Mouse (Mus musculus): ENCODE data around the gene Dync2li1. TPM values are rescaled to one million over a fixed set of nuclear protein-coding genes. Genes with fewer than 3 reads are reported as not detected.

Dync2li1 gene
- polyA plus RNA-seq, 1 experiment from 2014 or later = 11.9 TPM

DNA sequence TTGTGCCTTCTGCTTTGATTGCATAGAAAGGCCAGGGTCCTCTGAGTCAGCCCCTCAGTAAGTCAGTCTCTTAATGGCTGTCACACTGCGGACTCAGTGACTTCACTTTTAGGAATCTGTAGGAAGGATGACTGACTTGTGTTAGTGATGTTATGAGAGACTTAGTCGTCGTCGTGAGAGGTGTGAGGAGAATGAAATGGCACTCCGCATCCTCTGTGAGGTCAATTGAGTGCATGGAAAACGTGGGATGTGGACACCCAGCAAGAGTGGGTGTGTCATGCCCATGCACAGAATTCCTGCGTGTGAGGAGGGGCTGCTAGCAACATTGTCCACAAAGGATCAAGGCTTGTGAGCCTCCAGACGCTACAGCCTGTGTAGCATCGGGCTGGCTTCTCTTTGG lies 2.3 kb downstream of the Dync2li1 start:
- 0 out of 2 replicates have a peak, but pooled peaks cover 5% of the 10 kb centered on the region for H3K4me1 ChIP-seq
- H3K4me3 ChIP-seq = no peak overlapping the region
- no peak overlapping the region for H3K9ac ChIP-seq
- no peak for ATAC-seq (ENCODE audit: extremely low read depth, insufficient number of reproducible peaks, low FRiP score, low TSS enrichment)
- no peaks in the 10 kb centered on the region for H3K36me3 ChIP-seq
- no peak overlapping the region for H3K27ac ChIP-seq (replicated peaks)
- H3K4me2 ChIP-seq = no peak overlapping the region
- no peaks in the 10 kb centered on the region for H3K27me3 ChIP-seq (replicated peaks)
- no peaks in the 10 kb centered on the region for H3K9me3 ChIP-seq
- WGBS = 70% methylated on average over 9 of the region's 9 CpGs

GRCm38 (mm10) chr17:84631836-84632235 lies 5.5 kb downstream of the Dync2li1 start:
- ATAC-seq (ENCODE audit: extremely low read depth, insufficient number of reproducible peaks, low FRiP score, low TSS enrichment) = no peak
- Histone ChIP-seq H3K4me1 (0 out of 2 replicates have a peak, but pooled peaks cover 3% of the 10 kb centered on the region), H3K4me3 (no peak overlapping the region), H3K4me2 (no peak overlapping the region), H3K27ac (replicated peaks) (no peak overlapping the region), H3K9ac (no peak overlapping the region), H3K36me3 (no peaks in the 10 kb centered on the region), H3K9me3 (no peaks in the 10 kb centered on the region), H3K27me3 (replicated peaks) (no peaks in the 10 kb centered on the region)
- WGBS = 88% methylated on average over 6 of the region's 6 CpGs

DNA sequence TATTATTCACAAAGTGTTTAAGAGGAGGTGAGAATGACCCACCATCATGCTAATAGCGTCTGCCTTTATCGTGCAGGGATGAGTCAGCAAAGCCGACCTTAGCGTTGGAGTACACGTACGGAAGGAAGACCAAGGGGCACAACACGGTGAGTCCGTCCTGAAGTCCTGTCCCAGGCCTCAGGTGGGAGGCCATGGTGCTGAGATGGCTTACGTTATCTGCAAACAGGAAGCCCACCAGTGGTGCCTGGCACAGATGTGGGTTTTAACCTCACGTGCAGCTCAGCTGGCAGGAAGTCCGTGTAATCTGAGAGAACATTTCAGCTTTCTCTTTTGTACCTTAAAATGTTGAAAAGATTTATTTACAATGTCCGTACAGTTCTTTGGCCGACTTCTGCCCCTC lies 7.1 kb downstream of the Dync2li1 start:
- Histone ChIP-seq H3K9me3 (no peaks in the 10 kb centered on the region), H3K27ac (replicated peaks) (no peak overlapping the region), H3K4me2 (no peak overlapping the region), H3K4me1 (no peaks in the 10 kb centered on the region), H3K27me3 (replicated peaks) (no peaks in the 10 kb centered on the region), H3K9ac (no peak overlapping the region), H3K4me3 (no peak overlapping the region), H3K36me3 (no peaks in the 10 kb centered on the region)
- no peak for ATAC-seq (ENCODE audit: extremely low read depth, insufficient number of reproducible peaks, low FRiP score, low TSS enrichment)
- 74% methylated on average over 13 of the region's 13 CpGs for WGBS

DNA sequence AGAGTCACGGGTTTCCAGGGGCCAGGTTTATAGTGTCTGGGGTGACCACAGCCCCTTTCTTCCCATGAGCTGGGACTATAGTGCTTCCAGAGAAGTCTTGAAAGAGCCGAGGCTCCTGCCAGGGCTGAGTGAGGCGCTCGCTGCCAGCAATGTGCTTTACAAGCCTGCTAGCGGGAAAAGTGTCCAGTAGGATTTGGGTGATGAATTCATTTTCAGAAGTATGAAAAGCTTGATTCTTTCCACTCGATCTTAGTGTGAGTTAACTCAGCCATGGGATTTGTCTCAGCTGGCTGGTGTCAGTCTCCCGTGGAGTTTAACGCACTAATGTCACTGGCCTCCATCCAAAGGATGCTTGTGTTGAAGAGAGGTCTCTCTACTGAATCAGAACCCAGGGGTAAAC lies 10.0 kb downstream of the Dync2li1 start:
- H3K9ac ChIP-seq = no peak overlapping the region
- H3K27ac ChIP-seq (replicated peaks) = no peak overlapping the region
- no peaks in the 10 kb centered on the region for H3K4me1 ChIP-seq
- no peak for ATAC-seq (ENCODE audit: extremely low read depth, insufficient number of reproducible peaks, low FRiP score, low TSS enrichment)
- WGBS = 60% methylated on average over 8 of the region's 8 CpGs
- H3K4me2 ChIP-seq = no peak overlapping the region
- H3K9me3 ChIP-seq = no peaks in the 10 kb centered on the region
- H3K36me3 ChIP-seq = no peaks in the 10 kb centered on the region
- H3K27me3 ChIP-seq (replicated peaks) = no peaks in the 10 kb centered on the region
- H3K4me3 ChIP-seq = no peak overlapping the region

- Histone ChIP-seq H3K27ac (replicated peaks) (no peak overlapping the region), H3K4me2 (no peak overlapping the region), H3K4me1 (peaks cover 3% of the 10 kb centered on the region), H3K36me3 (no peaks in the 10 kb centered on the region), H3K4me3 (no peak overlapping the region), H3K9ac (no peak overlapping the region), H3K27me3 (replicated peaks) (no peaks in the 10 kb centered on the region), H3K9me3 (no peaks in the 10 kb centered on the region)
- ATAC-seq (ENCODE audit: extremely low read depth, insufficient number of reproducible peaks, low FRiP score, low TSS enrichment) = no peak
- 87% methylated on average over 6 of the region's 6 CpGs for WGBS
Measured at GRCm38 (mm10) chr17:84637971-84638370, 11.7 kb downstream of the Dync2li1 start.

GRCm38 (mm10) chr17:84639796-84640378 lies 13.6 kb downstream of the Dync2li1 start:
- 64% methylated on average over 10 of the region's 10 CpGs for WGBS
- ATAC-seq (ENCODE audit: extremely low read depth, insufficient number of reproducible peaks, low FRiP score, low TSS enrichment) = no peak
- no peak overlapping the region for H3K9ac ChIP-seq
- H3K27ac ChIP-seq (replicated peaks) = no peak overlapping the region
- peaks cover 21% of the 10 kb centered on the region for H3K4me1 ChIP-seq
- no peaks in the 10 kb centered on the region for H3K9me3 ChIP-seq
- no peaks in the 10 kb centered on the region for H3K36me3 ChIP-seq
- no peak overlapping the region for H3K4me2 ChIP-seq
- H3K27me3 ChIP-seq (replicated peaks) = no peaks in the 10 kb centered on the region
- H3K4me3 ChIP-seq = no peak overlapping the region

GRCm38 (mm10) chr17:84641893-84642292 lies 15.6 kb downstream of the Dync2li1 start:
- no peak overlapping the region for H3K4me3 ChIP-seq
- no peak overlapping the region for H3K27ac ChIP-seq (replicated peaks)
- H3K9ac ChIP-seq = no peak overlapping the region
- H3K27me3 ChIP-seq (replicated peaks) = no peaks in the 10 kb centered on the region
- no peaks in the 10 kb centered on the region for H3K36me3 ChIP-seq
- no peak overlapping the region for H3K4me2 ChIP-seq
- H3K4me1 ChIP-seq = peaks cover 28% of the 10 kb centered on the region
- ATAC-seq (ENCODE audit: extremely low read depth, insufficient number of reproducible peaks, low FRiP score, low TSS enrichment) = no peak
- WGBS = 33% methylated on average over 3 of the region's 3 CpGs
- no peaks in the 10 kb centered on the region for H3K9me3 ChIP-seq

DNA sequence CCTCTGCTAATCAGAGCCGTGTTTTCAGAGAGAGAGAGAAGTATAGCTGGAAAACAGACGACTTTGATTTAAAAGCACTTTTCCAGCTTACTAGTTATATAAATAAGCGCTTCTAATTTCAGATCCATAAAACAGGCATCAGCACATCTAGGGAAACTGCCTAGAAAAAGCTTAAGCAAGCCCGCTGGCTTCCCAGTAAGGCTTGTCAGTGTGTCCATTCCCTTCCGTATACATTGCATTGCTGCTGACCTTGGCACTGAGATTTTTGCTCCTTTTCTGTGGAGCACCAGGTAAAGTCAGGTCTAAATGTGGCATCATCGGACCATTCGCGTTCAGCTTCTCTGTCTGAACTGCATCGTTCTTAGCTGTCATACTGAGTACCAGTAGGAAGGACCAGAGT lies 16.0 kb downstream of the Dync2li1 start:
- ATAC-seq (ENCODE audit: extremely low read depth, insufficient number of reproducible peaks, low FRiP score, low TSS enrichment) = no peak
- H3K36me3 ChIP-seq = no peaks in the 10 kb centered on the region
- WGBS = 83% methylated on average over 9 of the region's 9 CpGs
- H3K4me2 ChIP-seq = no peak overlapping the region
- H3K4me1 ChIP-seq = peaks cover 28% of the 10 kb centered on the region
- no peak overlapping the region for H3K27ac ChIP-seq (replicated peaks)
- no peaks in the 10 kb centered on the region for H3K27me3 ChIP-seq (replicated peaks)
- no peaks in the 10 kb centered on the region for H3K9me3 ChIP-seq
- H3K4me3 ChIP-seq = no peak overlapping the region
- no peak overlapping the region for H3K9ac ChIP-seq

DNA sequence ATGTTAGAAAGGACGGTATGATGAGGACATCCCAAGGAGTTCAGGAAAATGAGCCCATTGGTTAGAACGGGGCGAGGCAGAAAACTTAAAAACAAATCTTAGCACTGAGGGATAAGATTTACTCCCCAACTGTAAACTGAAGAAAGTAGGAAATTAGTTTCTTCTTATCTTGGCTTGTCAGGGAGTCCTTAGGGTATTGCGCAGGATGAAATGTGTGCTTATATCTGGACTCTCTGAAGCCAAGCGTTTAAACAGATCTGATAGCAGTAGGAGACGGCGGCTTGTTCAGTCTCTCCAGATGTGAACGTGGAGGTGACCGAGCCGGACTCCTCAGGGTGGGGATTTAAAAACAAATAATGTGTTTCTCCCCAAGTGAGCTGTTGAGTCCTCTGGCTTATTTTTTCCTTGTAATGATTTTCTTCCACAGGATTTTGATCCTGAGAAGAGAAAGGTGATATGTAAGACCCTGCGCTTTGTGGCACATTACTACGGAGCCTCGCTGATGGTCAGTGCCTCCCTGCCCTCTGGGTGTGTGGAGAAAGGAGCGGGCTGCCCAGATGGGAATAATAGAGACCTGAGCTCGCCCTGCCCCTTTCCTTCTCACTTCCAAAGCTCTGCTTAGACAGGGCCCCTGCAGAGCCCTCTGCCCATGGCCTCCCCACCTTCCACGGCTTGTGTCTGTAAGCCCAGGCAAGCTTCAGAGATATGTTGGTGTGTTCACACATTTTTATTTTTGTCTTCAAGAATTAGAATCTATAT lies 18.2 kb downstream of the Dync2li1 start:
- 39% methylated on average over 16 of the region's 16 CpGs for WGBS
- ATAC-seq (ENCODE audit: extremely low read depth, insufficient number of reproducible peaks, low FRiP score, low TSS enrichment) = no peak
- H3K36me3 ChIP-seq = no peaks in the 10 kb centered on the region
- H3K27ac ChIP-seq (replicated peaks) = no peak overlapping the region
- H3K4me3 ChIP-seq = no peak overlapping the region
- peaks cover 28% of the 10 kb centered on the region for H3K4me1 ChIP-seq
- H3K4me2 ChIP-seq = peak overlapping the region; percentile 7
- H3K9ac ChIP-seq = no peak overlapping the region; the same call in 1 of the 2 replicates
- no peaks in the 10 kb centered on the region for H3K9me3 ChIP-seq
- H3K27me3 ChIP-seq (replicated peaks) = no peaks in the 10 kb centered on the region

- no peaks in the 10 kb centered on the region for H3K36me3 ChIP-seq
- H3K9me3 ChIP-seq = no peaks in the 10 kb centered on the region
- no peaks in the 10 kb centered on the region for H3K27me3 ChIP-seq (replicated peaks)
- no peak overlapping the region for H3K4me3 ChIP-seq
- no peak for ATAC-seq (ENCODE audit: extremely low read depth, insufficient number of reproducible peaks, low FRiP score, low TSS enrichment)
- H3K27ac ChIP-seq (replicated peaks) = no peak overlapping the region
- peaks cover 28% of the 10 kb centered on the region for H3K4me1 ChIP-seq
- WGBS = 40% methylated on average over 9 of the region's 9 CpGs
- H3K9ac ChIP-seq = no peak overlapping the region
- H3K4me2 ChIP-seq = no peak overlapping the region
Measured at GRCm38 (mm10) chr17:84645119-84645518, 18.8 kb downstream of the Dync2li1 start.

GRCm38 (mm10) chr17:84645894-84646293 lies 19.6 kb downstream of the Dync2li1 start:
- no peaks in the 10 kb centered on the region for H3K36me3 ChIP-seq
- H3K4me1 ChIP-seq = peaks cover 28% of the 10 kb centered on the region
- no peaks in the 10 kb centered on the region for H3K9me3 ChIP-seq
- H3K27ac ChIP-seq (replicated peaks) = no peak overlapping the region
- H3K4me3 ChIP-seq = no peak overlapping the region
- no peak overlapping the region for H3K4me2 ChIP-seq
- ATAC-seq (ENCODE audit: extremely low read depth, insufficient number of reproducible peaks, low FRiP score, low TSS enrichment) = no peak
- WGBS = 20% methylated on average over 4 of the region's 7 CpGs
- H3K27me3 ChIP-seq (replicated peaks) = no peaks in the 10 kb centered on the region
- H3K9ac ChIP-seq = no peak overlapping the region

GRCm38 (mm10) chr17:84646477-84646876 lies 20.2 kb downstream of the Dync2li1 start:
- Histone ChIP-seq H3K27ac (replicated peaks) (no peak overlapping the region), H3K4me1 (peaks cover 31% of the 10 kb centered on the region), H3K4me2 (no peak overlapping the region), H3K9ac (no peak overlapping the region), H3K9me3 (no peaks in the 10 kb centered on the region), H3K36me3 (no peaks in the 10 kb centered on the region), H3K27me3 (replicated peaks) (no peaks in the 10 kb centered on the region), H3K4me3 (no peak overlapping the region)
- no peak for ATAC-seq (ENCODE audit: extremely low read depth, insufficient number of reproducible peaks, low FRiP score, low TSS enrichment)
- whole genome bisulfite sequencing = 60% methylated on average over 2 of the region's 2 CpGs
